Mouse (Mus musculus): ENCODE data around the gene Olfr459. TPM values are rescaled to one million over a fixed set of nuclear protein-coding genes. Genes with fewer than 3 reads are reported as not detected.

Gene Olfr459
- polyA plus RNA-seq, 1 experiment from 2014 or later, result not detected

- no peak overlapping the region for H3K27ac ChIP-seq
- 71% methylated on average over 1 of the region's 1 CpGs for WGBS (ENCODE audit: missing documents)
- H3K4me3 ChIP-seq (ENCODE audit: inconsistent target), result no peak overlapping the region
- H3K79me2 ChIP-seq (ENCODE audit: inconsistent target), result no peaks in the 10 kb centered on the region
- no peaks in the 10 kb centered on the region for H3K36me3 ChIP-seq (ENCODE audit: inconsistent target)
Measured at GRCm38 (mm10) chr6:41727989-41728609, 46.9 kb downstream of the Olfr459 start.

- Histone ChIP-seq H3K36me3 (ENCODE audit: inconsistent target) (no peaks in the 10 kb centered on the region), H3K4me3 (ENCODE audit: inconsistent target) (no peak overlapping the region), H3K27ac (no peak overlapping the region), H3K79me2 (ENCODE audit: inconsistent target) (no peaks in the 10 kb centered on the region)
- WGBS (ENCODE audit: missing documents), result 96% methylated on average over 2 of the region's 2 CpGs
Measured at GRCm38 (mm10) chr6:41721430-41721829, 53.5 kb downstream of the Olfr459 start.

Other genes starting within 250 kb of the Olfr459 start
- 0.25 to 0.49 TPM (median 0.26 TPM) in 3 replicates for gene Ephb6, start 169.7 kb downstream of the Olfr459 start, polyA plus RNA-seq (2018)
- not detected in 3 replicates for gene Trpv6, start 138.8 kb downstream of the Olfr459 start, polyA plus RNA-seq (2018)
- gene Trpv5, start 94.4 kb downstream of the Olfr459 start, polyA plus RNA-seq (2018), result not detected in 3 replicates
- gene Llcfc1, start 90.7 kb downstream of the Olfr459 start, polyA plus RNA-seq (2018), result not detected in 3 replicates
- not detected in 3 replicates for gene Kel, start 70.8 kb downstream of the Olfr459 start, polyA plus RNA-seq (2018)
- gene Pip, start 72.4 kb upstream of the Olfr459 start, polyA plus RNA-seq (2018), result not detected in 3 replicates
- gene Sval2, start 77.8 kb upstream of the Olfr459 start, polyA plus RNA-seq (2018), result not detected in 3 replicates
- gene Sval1, start 176.5 kb upstream of the Olfr459 start, polyA plus RNA-seq (2018), result not detected in 3 replicates
- gene Sval3, start 193.0 kb upstream of the Olfr459 start, polyA plus RNA-seq (2018), result not detected in 3 replicates

Data from macrophage (primary cell).